Mouse (Mus musculus): ENCODE measurements at regions not wholly inside any gene's neighbourhood (a gene's known extent, or its start where the extent isn't known, plus 50 kb on each side); places are given as distances from the start of the nearest gene placed in this dataset.

- Histone ChIP-seq H3K27me3 (replicated peaks; ENCODE audit: low read depth, poor library complexity, severe bottlenecking) (no peaks in the 10 kb centered on the region), H3K27ac (replicated peaks) (no peak overlapping the region), H3K36me3 (replicated peaks) (no peaks in the 10 kb centered on the region), H3K4me1 (no peaks in the 10 kb centered on the region), H3K9me3 (no peaks in the 10 kb centered on the region), H3K4me3 (no peak overlapping the region)
- WGBS = 72% methylated on average over 7 of the region's 7 CpGs
- DNase-seq (ENCODE audit: low spot score) = no peak
Observed at GRCm38 (mm10) chr7:138107471-138108210, 289.9 kb downstream of the Tcerg1l start.

DNA sequence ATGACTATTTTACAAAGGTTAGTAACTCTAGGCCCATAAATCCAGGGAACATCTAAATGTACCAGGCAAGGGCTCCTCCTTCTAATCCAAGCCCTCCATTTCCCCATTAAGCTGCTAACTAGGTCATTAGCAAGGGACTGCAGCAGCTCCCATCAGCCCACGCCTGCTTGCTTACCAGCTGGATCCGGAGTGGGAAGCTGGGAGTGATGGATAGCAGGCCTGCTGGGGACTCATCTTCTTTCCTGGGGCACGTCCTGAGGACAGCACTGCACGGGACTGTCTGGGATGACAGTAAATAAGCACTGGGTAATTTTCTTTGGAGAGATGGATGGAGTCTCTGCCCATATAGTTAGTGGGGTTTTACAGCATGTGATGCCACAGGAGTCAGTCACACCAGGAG is 276.0 kb downstream of the Tcerg1l start:
- no peaks in the 10 kb centered on the region for H3K4me1 ChIP-seq
- no peaks in the 10 kb centered on the region for H3K36me3 ChIP-seq (replicated peaks)
- H3K9me3 ChIP-seq = no peaks in the 10 kb centered on the region
- H3K27me3 ChIP-seq (replicated peaks; ENCODE audit: low read depth, poor library complexity, severe bottlenecking) = no peaks in the 10 kb centered on the region
- H3K27ac ChIP-seq (replicated peaks) = no peak overlapping the region
- WGBS = 48% methylated on average over 4 of the region's 4 CpGs
- no peak for DNase-seq (ENCODE audit: low spot score)
- H3K4me3 ChIP-seq = no peak overlapping the region

- Histone ChIP-seq H3K4me1 (no peaks in the 10 kb centered on the region), H3K27me3 (replicated peaks; ENCODE audit: low read depth, poor library complexity, severe bottlenecking) (no peaks in the 10 kb centered on the region), H3K36me3 (replicated peaks) (no peaks in the 10 kb centered on the region), H3K27ac (replicated peaks) (no peak overlapping the region), H3K4me3 (no peak overlapping the region), H3K9me3 (no peaks in the 10 kb centered on the region)
- no peak for DNase-seq (ENCODE audit: low spot score)
- 66% methylated on average over 2 of the region's 2 CpGs for WGBS
Observed at GRCm38 (mm10) chr7:138129701-138130100, 267.8 kb downstream of the Tcerg1l start.

DNA sequence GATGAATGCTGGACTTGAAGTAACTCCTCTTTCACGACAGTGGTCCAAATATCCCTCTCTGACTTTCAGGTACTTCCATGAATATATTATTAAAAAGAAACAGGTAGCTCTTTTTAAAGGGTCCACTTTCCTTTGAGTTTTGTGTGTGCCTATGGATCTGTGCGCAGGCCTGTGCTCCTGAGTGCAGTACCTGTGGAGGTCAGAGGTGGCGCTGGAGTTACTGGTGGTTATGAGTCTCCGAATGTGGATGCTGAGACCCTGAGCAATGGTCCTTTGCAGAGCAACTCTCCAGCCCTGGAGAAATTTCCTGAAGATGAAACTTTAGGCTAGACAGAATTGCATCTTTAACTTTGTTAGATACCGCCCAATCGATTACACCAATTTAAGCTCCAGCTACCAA is 264.1 kb downstream of the Tcerg1l start:
- Histone ChIP-seq H3K36me3 (replicated peaks) (no peaks in the 10 kb centered on the region), H3K27me3 (replicated peaks; ENCODE audit: low read depth, poor library complexity, severe bottlenecking) (no peaks in the 10 kb centered on the region), H3K27ac (replicated peaks) (no peak overlapping the region), H3K9me3 (no peaks in the 10 kb centered on the region), H3K4me1 (no peaks in the 10 kb centered on the region), H3K4me3 (no peak overlapping the region)
- DNase-seq (ENCODE audit: low spot score) = no peak
- WGBS = 94% methylated on average over 6 of the region's 6 CpGs

DNA sequence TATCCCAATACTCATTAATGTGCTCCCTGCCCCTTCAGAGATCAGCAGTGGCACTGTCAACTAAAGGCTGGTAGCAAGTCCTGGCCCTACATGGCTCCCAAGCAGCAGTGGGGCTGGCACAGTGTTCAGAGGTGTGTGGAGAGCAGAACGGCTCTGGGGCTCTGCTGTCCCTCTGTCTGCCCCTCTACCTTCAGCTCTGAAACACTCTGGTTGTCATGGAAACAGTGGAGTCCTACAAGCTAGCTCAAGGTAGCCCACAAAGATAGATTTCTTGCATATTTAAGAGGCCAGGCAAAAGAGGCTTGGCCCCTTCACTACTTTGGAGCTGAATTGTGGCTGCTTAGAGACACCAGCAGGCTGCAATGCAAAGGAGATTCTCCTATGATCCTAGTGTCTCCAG is 259.6 kb downstream of the Tcerg1l start:
- Histone ChIP-seq H3K27ac (replicated peaks) (no peak overlapping the region), H3K4me3 (no peak overlapping the region), H3K9me3 (no peaks in the 10 kb centered on the region), H3K36me3 (replicated peaks) (no peaks in the 10 kb centered on the region), H3K4me1 (no peaks in the 10 kb centered on the region), H3K27me3 (replicated peaks; ENCODE audit: low read depth, poor library complexity, severe bottlenecking) (no peaks in the 10 kb centered on the region)
- 77% methylated on average over 1 of the region's 1 CpGs for WGBS
- no peak for DNase-seq (ENCODE audit: low spot score)

- Histone ChIP-seq H3K36me3 (replicated peaks) (no peaks in the 10 kb centered on the region), H3K4me3 (no peak overlapping the region), H3K27ac (replicated peaks) (no peak overlapping the region), H3K27me3 (replicated peaks; ENCODE audit: low read depth, poor library complexity, severe bottlenecking) (no peaks in the 10 kb centered on the region), H3K9me3 (no peaks in the 10 kb centered on the region), H3K4me1 (no peaks in the 10 kb centered on the region)
- DNase-seq (ENCODE audit: low spot score) = no peak
- WGBS = 82% methylated on average over 5 of the region's 5 CpGs
Observed at GRCm38 (mm10) chr7:138139766-138140165, 257.8 kb downstream of the Tcerg1l start.

DNA sequence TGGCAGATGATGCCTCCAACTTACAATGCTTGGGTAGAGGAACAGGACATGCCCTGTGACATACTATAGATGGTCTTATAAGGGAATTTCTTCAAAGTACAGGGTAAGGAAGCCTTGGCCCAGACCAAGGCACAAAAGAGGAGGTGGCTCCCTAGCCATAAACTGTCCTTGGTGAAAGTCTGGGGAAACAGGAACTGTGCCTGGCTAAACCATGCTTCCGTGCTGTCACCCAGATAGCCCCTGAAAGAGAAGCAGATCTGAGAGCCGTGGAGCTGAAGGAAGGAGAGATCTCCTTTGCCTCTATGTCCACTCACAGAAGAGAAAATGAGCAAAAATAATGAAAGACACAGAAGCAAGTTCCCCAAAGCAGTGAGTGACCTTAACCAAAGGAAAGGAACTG is 248.0 kb downstream of the Tcerg1l start:
- Histone ChIP-seq H3K36me3 (replicated peaks) (no peaks in the 10 kb centered on the region), H3K27ac (replicated peaks) (no peak overlapping the region), H3K4me3 (no peak overlapping the region), H3K9me3 (no peaks in the 10 kb centered on the region), H3K27me3 (replicated peaks; ENCODE audit: low read depth, poor library complexity, severe bottlenecking) (no peaks in the 10 kb centered on the region), H3K4me1 (no peaks in the 10 kb centered on the region)
- 81% methylated on average over 2 of the region's 2 CpGs for WGBS
- no peak for DNase-seq (ENCODE audit: low spot score)

GRCm38 (mm10) chr7:138153455-138154167 is 243.9 kb downstream of the Tcerg1l start:
- Histone ChIP-seq H3K4me1 (no peaks in the 10 kb centered on the region), H3K36me3 (replicated peaks) (no peaks in the 10 kb centered on the region), H3K27me3 (replicated peaks; ENCODE audit: low read depth, poor library complexity, severe bottlenecking) (no peaks in the 10 kb centered on the region), H3K9me3 (no peaks in the 10 kb centered on the region), H3K4me3 (no peak overlapping the region), H3K27ac (replicated peaks) (no peak overlapping the region)
- 61% methylated on average over 4 of the region's 4 CpGs for WGBS
- no peak for DNase-seq (ENCODE audit: low spot score)

All from embryonic facial prominence, embryonic 10.5 days (tissue).